Mouse (Mus musculus) liver, embryonic 16.5 days (tissue): ENCODE results near the gene C030005K15Rik. TPM values are rescaled to one million over a fixed set of nuclear protein-coding genes. Genes with fewer than 3 reads are reported as not detected.

Source experiments
- ATAC-seq: fragments of 200-750 bp; cut with Nextera tagmentation; 2 replicates; pipeline ENCODE4 v1.8.0; 2017; ENCODE audit warnings: low read depth, mild to moderate bottlenecking, moderate number of reproducible peaks, moderate library complexity
- H3K27ac ChIP-seq: fragments of 300-500 bp; sonication (generic); 2 replicates; pipeline ENCODE4 v1.5.1; 2014; ENCODE audit warnings: mild to moderate bottlenecking, low read length
- H3K27me3 ChIP-seq: fragments of 300-500 bp; sonication (generic); 2 replicates; pipeline ENCODE4 v1.6.1; 2014; ENCODE audit warnings: low read depth, low read length, mixed read lengths; ENCODE audit not compliant: control insufficient read depth, insufficient read depth
- H3K36me3 ChIP-seq: fragments of 300-500 bp; sonication (generic); 2 replicates; pipeline ENCODE4 v1.6.1; 2014; ENCODE audit warnings: mild to moderate bottlenecking; ENCODE audit not compliant: control insufficient read depth, insufficient read depth
- H3K4me1 ChIP-seq: fragments of 300-500 bp; sonication (generic); 2 replicates; pipeline ENCODE4 v1.6.1; 2014; ENCODE audit warnings: low read depth, low read length, mixed read lengths; ENCODE audit not compliant: control insufficient read depth
- H3K4me2 ChIP-seq: fragments of 300-500 bp; sonication (generic); 2 replicates; pipeline ENCODE4 v1.6.1; 2014; ENCODE audit warnings: low read depth, low read length, mixed read lengths
- H3K4me3 ChIP-seq: fragments of 300-500 bp; sonication (generic); 2 replicates; pipeline ENCODE4 v1.5.1; 2014; ENCODE audit warnings: low read depth, mild to moderate bottlenecking, low read length
- H3K9ac ChIP-seq: fragments of 300-500 bp; sonication (generic); 2 replicates; pipeline ENCODE4 v1.6.1; 2014; ENCODE audit warnings: low read depth, low read length
- H3K9me3 ChIP-seq: fragments of 300-500 bp; sonication (generic); replicated peaks from 2 replicates; pipeline ENCODE4 v1.6.1; 2016; ENCODE audit warnings: low read length; ENCODE audit not compliant: control insufficient read depth
- WGBS: fragments of 180-500 bp; shearing (Covaris S2); extraction: QIAGEN DNeasy Blood & Tissue Kit; methylation state at CpG from one replicate; pipeline ENCODE4 v1.1.7; 2014; ENCODE audit not compliant: insufficient replicate concordance; 5-methylcytosine and 5-hydroxymethylcytosine counted together
- polyA plus RNA-seq: library from polyadenylated mRNA; unstranded; fragments of >200 nt; fragmentation: Nextera tagmentation; extraction: Ambion mirVana; gene quantifications from 2 replicates; pipeline ENCODE4 v1.2.1, GENCODE M21; 2015

The C030005K15Rik gene
- polyA plus RNA-seq, 1 experiment from 2014 or later: not detected

GRCm38 (mm10) chr10:97715289-97715906, 11.2 kb downstream of the C030005K15Rik start:
- Histone ChIP-seq H3K36me3 (no peaks in the 10 kb centered on the region), H3K27me3 (no peaks in the 10 kb centered on the region), H3K9ac (no peak overlapping the region), H3K27ac (no peak overlapping the region), H3K9me3 (no peaks in the 10 kb centered on the region), H3K4me1 (no peaks in the 10 kb centered on the region), H3K4me2 (no peak overlapping the region), H3K4me3 (no peak overlapping the region)
- ATAC-seq: no peak
- 59% methylated on average over 3 of the region's 3 CpGs for WGBS

- no peaks in the 10 kb centered on the region for H3K9me3 ChIP-seq
- 59% methylated on average over 4 of the region's 4 CpGs for WGBS
- no peak overlapping the region for H3K27ac ChIP-seq
- no peaks in the 10 kb centered on the region for H3K36me3 ChIP-seq
- H3K4me3 ChIP-seq: no peak overlapping the region
- H3K9ac ChIP-seq: no peak overlapping the region
- H3K4me2 ChIP-seq: no peak overlapping the region
- no peaks in the 10 kb centered on the region for H3K4me1 ChIP-seq
- H3K27me3 ChIP-seq: no peaks in the 10 kb centered on the region
- no peak for ATAC-seq
Observed at GRCm38 (mm10) chr10:97714584-97714983, 12.0 kb downstream of the C030005K15Rik start.

DNA sequence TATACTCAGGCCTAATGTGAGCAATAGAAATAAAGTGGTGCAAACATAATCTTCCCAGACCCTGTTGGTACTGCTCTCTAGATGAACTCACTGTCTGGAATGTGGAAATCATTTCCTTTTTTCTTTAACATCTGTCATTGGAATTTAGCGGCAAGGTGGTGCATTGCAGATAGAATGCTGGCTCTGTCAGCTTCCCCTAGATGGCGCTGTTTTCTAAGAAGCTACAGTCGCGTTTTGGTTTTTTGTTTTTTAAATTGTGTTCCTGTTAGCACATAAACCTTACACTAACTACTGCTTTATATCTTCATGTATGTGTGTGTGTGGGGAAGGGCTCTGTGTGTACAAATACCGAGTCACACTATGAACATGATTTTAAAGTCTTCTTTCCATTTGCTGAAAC, 13.9 kb downstream of the C030005K15Rik start:
- Histone ChIP-seq H3K27ac (no peak overlapping the region), H3K36me3 (no peaks in the 10 kb centered on the region), H3K4me1 (no peaks in the 10 kb centered on the region), H3K4me2 (no peak overlapping the region), H3K9ac (no peak overlapping the region), H3K4me3 (no peak overlapping the region), H3K27me3 (no peaks in the 10 kb centered on the region), H3K9me3 (no peaks in the 10 kb centered on the region)
- 4% methylated on average over 5 of the region's 5 CpGs for WGBS
- no peak for ATAC-seq

GRCm38 (mm10) chr10:97704562-97704961, 22.0 kb downstream of the C030005K15Rik start:
- ATAC-seq: no peak
- Histone ChIP-seq H3K9ac (no peak overlapping the region), H3K4me3 (no peak overlapping the region), H3K27me3 (no peaks in the 10 kb centered on the region), H3K9me3 (no peaks in the 10 kb centered on the region), H3K4me2 (no peak overlapping the region), H3K36me3 (no peaks in the 10 kb centered on the region), H3K27ac (no peak overlapping the region), H3K4me1 (no peaks in the 10 kb centered on the region)
- 33% methylated on average over 1 of the region's 1 CpGs for WGBS

GRCm38 (mm10) chr10:97702321-97702720, 24.2 kb downstream of the C030005K15Rik start:
- Histone ChIP-seq H3K27ac (no peak overlapping the region), H3K9ac (no peak overlapping the region), H3K4me3 (no peak overlapping the region), H3K4me2 (no peak overlapping the region), H3K36me3 (no peaks in the 10 kb centered on the region), H3K27me3 (no peaks in the 10 kb centered on the region), H3K9me3 (no peaks in the 10 kb centered on the region), H3K4me1 (no peaks in the 10 kb centered on the region)
- no peak for ATAC-seq

DNA sequence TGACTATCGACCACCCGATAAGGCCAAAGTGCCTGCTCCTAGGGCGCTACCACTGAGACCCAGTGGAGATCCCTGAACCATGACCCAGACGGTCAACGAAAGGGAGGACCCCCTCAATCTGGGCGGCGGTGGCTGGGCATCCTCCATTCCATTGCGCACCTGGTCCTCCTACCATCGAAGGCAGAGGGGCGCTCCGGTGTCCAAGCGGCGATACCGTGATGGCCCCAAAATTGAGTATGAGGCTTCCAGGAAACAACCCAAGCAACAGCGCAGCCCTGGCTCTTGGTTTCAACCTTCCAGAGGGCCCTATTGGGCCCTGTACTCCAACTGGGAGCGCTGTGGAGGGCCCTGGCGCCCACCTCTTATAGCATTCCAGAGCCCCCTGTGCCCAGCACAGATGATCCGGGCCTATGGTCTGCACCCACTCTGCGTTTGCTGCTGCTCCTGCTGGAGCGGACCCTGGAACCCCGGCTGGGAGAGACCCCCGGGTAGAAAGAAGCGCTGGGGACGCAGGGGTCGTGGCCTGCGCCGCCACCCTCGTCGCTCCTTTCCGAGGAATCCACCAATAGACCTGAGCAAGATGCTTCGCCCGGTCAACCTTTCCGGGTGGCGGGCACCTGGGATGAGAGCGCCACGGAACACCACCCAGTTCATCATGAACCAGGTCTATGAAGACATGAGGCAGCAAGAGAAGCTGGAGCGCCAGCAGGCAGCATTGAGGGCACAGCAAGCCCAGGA, 33.0 kb downstream of the C030005K15Rik start:
- Histone ChIP-seq H3K9me3 (no peaks in the 10 kb centered on the region), H3K27ac (no peak overlapping the region), H3K4me2 (no peak overlapping the region), H3K36me3 (no peaks in the 10 kb centered on the region), H3K9ac (no peak overlapping the region), H3K4me1 (no peaks in the 10 kb centered on the region), H3K27me3 (no peaks in the 10 kb centered on the region), H3K4me3 (no peak overlapping the region)
- WGBS: 82% methylated on average over 37 of the region's 37 CpGs
- no peak for ATAC-seq

GRCm38 (mm10) chr10:97692913-97693312, 33.6 kb downstream of the C030005K15Rik start, which contains the start of gene Ccer1:
TSS of gene Ccer1 (plus strand) at chr10:97693059.
- no peak for ATAC-seq
- no peak within 1 kb of the TSS for H3K27ac ChIP-seq
- no peak within 1 kb of the TSS for H3K4me3 ChIP-seq
- H3K27me3 ChIP-seq: no peaks in the 10 kb centered on the region
- H3K36me3 ChIP-seq: no peaks in the 10 kb centered on the region
- H3K9me3 ChIP-seq: no peaks in the 10 kb centered on the region
- H3K4me1 ChIP-seq: no peaks in the 10 kb centered on the region
- H3K4me2 ChIP-seq: no peak within 1 kb of the TSS
- H3K9ac ChIP-seq: no peak within 1 kb of the TSS
- 70% methylated on average over 20 of the region's 20 CpGs for WGBS

DNA sequence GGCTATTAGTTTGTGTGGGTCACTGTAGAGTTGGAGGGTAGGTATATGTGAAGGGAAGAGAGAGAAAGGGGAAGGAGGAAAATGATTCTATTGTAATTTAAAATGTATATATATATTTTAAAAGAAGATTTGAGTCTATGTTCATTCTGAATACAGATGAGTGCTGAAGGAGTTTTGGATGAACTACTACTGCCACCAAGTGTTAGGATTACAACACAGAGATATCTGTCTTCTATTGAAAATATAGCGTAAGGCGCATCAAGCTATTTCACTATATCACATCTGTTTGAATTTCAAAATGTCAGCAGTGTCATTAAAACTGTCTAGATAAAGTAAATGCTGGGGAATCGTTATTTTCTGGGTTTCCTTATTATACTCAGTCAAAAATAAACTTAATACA, 37.1 kb downstream of the C030005K15Rik start:
- H3K4me1 ChIP-seq: no peaks in the 10 kb centered on the region
- ATAC-seq: no peak
- H3K36me3 ChIP-seq: no peaks in the 10 kb centered on the region
- H3K4me3 ChIP-seq: no peak overlapping the region
- no peak overlapping the region for H3K4me2 ChIP-seq
- 64% methylated on average over 3 of the region's 3 CpGs for WGBS
- H3K27me3 ChIP-seq: no peaks in the 10 kb centered on the region
- no peaks in the 10 kb centered on the region for H3K9me3 ChIP-seq
- H3K27ac ChIP-seq: no peak overlapping the region
- H3K9ac ChIP-seq: no peak overlapping the region

DNA sequence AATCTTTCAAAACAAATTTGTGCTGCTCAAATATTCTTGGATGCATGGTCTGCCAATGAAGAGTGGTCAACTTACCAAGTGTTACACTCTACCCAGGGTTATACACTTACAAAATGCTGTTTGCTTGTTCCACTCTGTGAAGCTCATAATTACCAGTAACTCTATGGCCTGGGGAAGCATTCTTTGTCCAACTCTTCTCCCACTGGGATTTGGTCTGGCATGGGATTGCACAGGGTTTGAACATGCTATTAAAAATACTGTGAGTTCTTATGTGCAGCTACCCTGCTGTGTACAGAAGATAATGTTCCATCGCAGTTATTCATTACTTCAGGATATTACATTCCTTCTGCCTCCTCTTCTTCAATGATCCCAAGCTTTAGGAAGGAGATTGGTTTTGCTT, 39.4 kb downstream of the C030005K15Rik start:
- no peaks in the 10 kb centered on the region for H3K4me1 ChIP-seq
- no peak overlapping the region for H3K4me3 ChIP-seq
- ATAC-seq: no peak
- no peaks in the 10 kb centered on the region for H3K36me3 ChIP-seq
- 66% methylated on average over 1 of the region's 1 CpGs for WGBS
- H3K27ac ChIP-seq: no peak overlapping the region
- H3K9me3 ChIP-seq: no peaks in the 10 kb centered on the region
- H3K9ac ChIP-seq: no peak overlapping the region
- no peak overlapping the region for H3K4me2 ChIP-seq
- H3K27me3 ChIP-seq: no peaks in the 10 kb centered on the region
